Mouse (Mus musculus) bone marrow macrophage, adult 2 months (primary cell): ENCODE data around the gene Apoc3. TPM values are rescaled to one million over a fixed set of nuclear protein-coding genes. Genes with fewer than 3 reads are reported as not detected.

Source experiments
- H3K27ac ChIP-seq: 2 replicates; pipeline ENCODE4 v1.5.1; 2012; ENCODE audit warnings: low read depth, low read length; ENCODE audit not compliant: insufficient read depth
- H3K4me1 ChIP-seq: 2 replicates; pipeline ENCODE4 v1.6.1; 2012; ENCODE audit warnings: low read length; ENCODE audit not compliant: control insufficient read depth, insufficient read depth
- H3K4me3 ChIP-seq: 2 replicates; pipeline ENCODE4 v1.5.1; 2012; ENCODE audit warnings: mild to moderate bottlenecking, low read length, moderate library complexity; ENCODE audit not compliant: insufficient read depth
- CTCF ChIP-seq: IDR thresholded peaks from 2 replicates; pipeline ENCODE4 v1.5.1; 2012; ENCODE audit warnings: low read depth, mild to moderate bottlenecking, low read length, moderate library complexity
- POLR2A ChIP-seq: IDR thresholded peaks from 2 replicates; pipeline ENCODE4 v1.6.1; 2012; ENCODE audit warnings: mild to moderate bottlenecking, low read depth, low read length, borderline replicate concordance
- polyA plus RNA-seq: library from polyadenylated mRNA; stranded (reverse); fragments of >200 nt; gene quantifications from 2 replicates; pipeline ENCODE4 v1.2.4, GENCODE M21; 2012; ENCODE audit not compliant: missing spikeins, insufficient read depth, insufficient read length

The Apoc3 gene
- polyA plus RNA-seq: not detected in 2 replicates

- TF ChIP-seq POLR2A (no peak), CTCF (no peak)
- Histone ChIP-seq H3K4me3 (no peak within 1 kb of the TSS), H3K27ac (no peak within 1 kb of the TSS), H3K4me1 (no peaks in the 10 kb centered on the region)
These were observed at the start of gene Apoc3 for GRCm38 (mm10) chr9:46235596-46235648. Apoc3 (minus strand) TSS chr9:46235636.

- Histone ChIP-seq H3K4me1 (peaks cover 11% of the 10 kb centered on the region), H3K27ac (peak within 1 kb of the TSS; percentile 50), H3K4me3 (peak within 1 kb of the TSS; percentile 85)
- TF ChIP-seq POLR2A: peak; percentile 41
- TF ChIP-seq CTCF: peak; percentile 14; the same call in 1 of the 2 replicates
These were observed 47.4 kb upstream of the Apoc3 start, which contains the start of gene Bud13 for GRCm38 (mm10) chr9:46282631-46283436. Bud13 (plus strand) TSS chr9:46283008.

GRCm38 (mm10) chr9:46274494-46274893, 39.1 kb upstream of the Apoc3 start:
- TF ChIP-seq CTCF (no peak), POLR2A (no peak)
- peak overlapping the region; percentile 86 for H3K4me3 ChIP-seq
- peaks cover 9% of the 10 kb centered on the region for H3K4me1 ChIP-seq
- H3K27ac ChIP-seq: no peak overlapping the region

- peak; percentile 92 for TF ChIP-seq POLR2A
- no peak; the same call in 1 of the 2 replicates for TF ChIP-seq CTCF
- peak within 1 kb of the TSS; percentile 43 for H3K27ac ChIP-seq
- H3K4me1 ChIP-seq: peaks cover 9% of the 10 kb centered on the region
- H3K4me3 ChIP-seq: peak within 1 kb of the TSS; percentile 86
These were observed 37.4 kb upstream of the Apoc3 start, which contains the start of gene Zpr1 for GRCm38 (mm10) chr9:46272677-46273454. Zpr1 (plus strand) TSS chr9:46273064.

- Histone ChIP-seq H3K4me1 (peaks cover 9% of the 10 kb centered on the region), H3K27ac (no peak overlapping the region), H3K4me3 (no peak overlapping the region)
- TF ChIP-seq POLR2A (no peak), CTCF (no peak)
These were observed 36.6 kb upstream of the Apoc3 start for GRCm38 (mm10) chr9:46272070-46272469.

GRCm38 (mm10) chr9:46270782-46271181, 35.3 kb upstream of the Apoc3 start:
- H3K4me1 ChIP-seq: peaks cover 9% of the 10 kb centered on the region
- TF ChIP-seq POLR2A (no peak), CTCF (no peak)
- no peak overlapping the region for H3K4me3 ChIP-seq
- no peak overlapping the region for H3K27ac ChIP-seq

- no peak for TF ChIP-seq CTCF
- TF ChIP-seq POLR2A: no peak
- peaks cover 6% of the 10 kb centered on the region for H3K4me1 ChIP-seq
- H3K27ac ChIP-seq: no peak overlapping the region
- H3K4me3 ChIP-seq: no peak overlapping the region
These were observed 33.7 kb upstream of the Apoc3 start for GRCm38 (mm10) chr9:46269125-46269524.

- Histone ChIP-seq H3K27ac (no peak within 1 kb of the TSS), H3K4me3 (no peak within 1 kb of the TSS), H3K4me1 (peaks cover 6% of the 10 kb centered on the region)
- TF ChIP-seq POLR2A (no peak), CTCF (no peak)
These were observed 33.0 kb upstream of the Apoc3 start, which contains the start of gene Apoa5 for GRCm38 (mm10) chr9:46268343-46268873. Apoa5 (plus strand) TSS chr9:46268633.

GRCm38 (mm10) chr9:46261131-46261530, 25.7 kb upstream of the Apoc3 start:
- Histone ChIP-seq H3K4me1 (peaks cover 20% of the 10 kb centered on the region), H3K27ac (no peak overlapping the region), H3K4me3 (no peak overlapping the region)
- TF ChIP-seq CTCF (no peak), POLR2A (no peak)

- TF ChIP-seq CTCF (no peak), POLR2A (no peak)
- peaks cover 20% of the 10 kb centered on the region for H3K4me1 ChIP-seq
- H3K27ac ChIP-seq: no peak overlapping the region
- H3K4me3 ChIP-seq: no peak overlapping the region
These were observed 23.7 kb upstream of the Apoc3 start for GRCm38 (mm10) chr9:46259111-46259510.
